Mouse (Mus musculus): ENCODE data around the gene Rassf1. TPM values are rescaled to one million over a fixed set of nuclear protein-coding genes. Genes with fewer than 3 reads are reported as not detected.
A peak's percentile ranks its signal among the peaks of the same experiment; 100 is the strongest.

Gene Rassf1
- polyA plus RNA-seq, 1 experiment from 2014 or later, result 53.2 TPM

- 93% methylated on average over 14 of the region's 14 CpGs for WGBS
- Histone ChIP-seq H3K4me3 (ENCODE audit: low read length) (no peak overlapping the region), H3K9ac (ENCODE audit: low read depth, low read length) (no peak overlapping the region), H3K27ac (ENCODE audit: low read depth, low read length) (no peak overlapping the region), H3K4me2 (replicated peaks; ENCODE audit: low read depth, low read length) (no peak overlapping the region; the same call in 1 of the 2 replicates), H3K36me3 (ENCODE audit: control insufficient read depth, insufficient read depth, low read length) (peaks cover 10% of the 10 kb centered on the region; the same call in 1 of the 2 replicates), H3K27me3 (ENCODE audit: control insufficient read depth, insufficient read depth, low read length) (no peaks in the 10 kb centered on the region), H3K4me1 (ENCODE audit: control insufficient read depth, insufficient read depth, low read length) (peaks cover 34% of the 10 kb centered on the region), H3K9me3 (ENCODE audit: control insufficient read depth, low read length) (no peaks in the 10 kb centered on the region)
- no peak for ATAC-seq (ENCODE audit: low FRiP score, low TSS enrichment)
These were observed 27.9 kb downstream of the Rassf1 start for GRCm38 (mm10) chr9:107579023-107579900.

DNA sequence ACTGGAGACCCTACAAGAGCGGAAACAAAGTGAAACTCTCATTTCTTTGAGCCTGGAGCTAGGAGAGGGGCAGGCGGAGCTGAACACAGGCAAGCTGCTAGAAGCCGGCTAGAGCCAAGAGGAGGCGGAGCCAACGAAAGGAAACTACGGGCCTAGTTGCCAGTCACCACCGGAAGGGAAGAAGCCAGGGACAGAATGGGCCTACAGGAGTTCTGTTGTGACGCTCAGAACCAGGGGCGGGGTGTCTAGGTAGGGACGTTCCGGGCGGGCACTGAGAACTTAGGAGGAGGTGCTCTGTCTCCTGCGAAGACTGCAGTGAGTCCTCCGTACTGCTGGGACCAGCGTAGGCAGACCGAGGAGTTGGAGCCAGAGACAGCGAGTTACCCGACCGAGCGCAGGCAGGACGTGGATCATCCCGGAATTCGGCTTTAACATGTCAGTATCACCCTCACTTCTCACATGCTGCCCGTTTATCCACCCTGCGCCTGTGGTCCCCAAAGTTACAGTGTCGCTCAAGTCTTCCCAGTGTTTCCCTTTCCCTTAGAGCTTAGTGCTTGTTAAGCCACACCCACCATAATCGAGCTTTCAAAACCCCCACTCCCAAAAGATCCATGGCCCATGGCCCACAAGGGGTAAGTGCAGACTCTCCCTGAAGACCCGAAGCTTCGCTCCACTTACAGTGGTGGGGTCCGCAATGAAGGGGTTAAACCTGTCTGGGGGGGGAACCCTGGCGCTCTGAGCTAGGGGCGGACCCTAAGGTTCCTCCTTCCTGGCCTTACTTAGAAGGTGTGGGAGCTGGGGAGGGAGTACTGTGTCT, 29.4 kb downstream of the Rassf1 start, which contains the start of gene Hyal3:
Gene Hyal3 (plus strand): TSS at position 318 of the 817 bp plus-strand sequence.
- WGBS, result under 1% methylated on average over 32 of the region's 32 CpGs
- peak within 1 kb of the TSS; percentile 77 for H3K9ac ChIP-seq (ENCODE audit: low read depth, low read length)
- peak within 1 kb of the TSS; percentile 62 for H3K4me3 ChIP-seq (ENCODE audit: low read length)
- peaks cover 6% of the 10 kb centered on the region; the same call in 1 of the 2 replicates for H3K36me3 ChIP-seq (ENCODE audit: control insufficient read depth, insufficient read depth, low read length)
- peak within 1 kb of the TSS; percentile 91 for H3K27ac ChIP-seq (ENCODE audit: low read depth, low read length)
- peak; percentile 60 for ATAC-seq (ENCODE audit: low FRiP score, low TSS enrichment)
- H3K4me2 ChIP-seq (replicated peaks; ENCODE audit: low read depth, low read length), result peak within 1 kb of the TSS; percentile 79
- H3K9me3 ChIP-seq (ENCODE audit: control insufficient read depth, low read length), result no peaks in the 10 kb centered on the region
- no peaks in the 10 kb centered on the region for H3K27me3 ChIP-seq (ENCODE audit: control insufficient read depth, insufficient read depth, low read length)
- H3K4me1 ChIP-seq (ENCODE audit: control insufficient read depth, insufficient read depth, low read length), result peaks cover 34% of the 10 kb centered on the region

GRCm38 (mm10) chr9:107581584-107581983, 30.2 kb downstream of the Rassf1 start:
- Histone ChIP-seq H3K4me1 (ENCODE audit: control insufficient read depth, insufficient read depth, low read length) (peaks cover 27% of the 10 kb centered on the region), H3K27ac (ENCODE audit: low read depth, low read length) (peak overlapping the region; percentile 91; the same call in 1 of the 2 replicates)
- 71% methylated on average over 4 of the region's 4 CpGs for WGBS

GRCm38 (mm10) chr9:107582509-107583062, 31.2 kb downstream of the Rassf1 start:
- ATAC-seq (ENCODE audit: low FRiP score, low TSS enrichment), result no peak
- Histone ChIP-seq H3K4me3 (ENCODE audit: low read length) (no peak overlapping the region), H3K4me2 (replicated peaks; ENCODE audit: low read depth, low read length) (no peak overlapping the region), H3K27me3 (ENCODE audit: control insufficient read depth, insufficient read depth, low read length) (no peaks in the 10 kb centered on the region), H3K9ac (ENCODE audit: low read depth, low read length) (no peak overlapping the region), H3K4me1 (ENCODE audit: control insufficient read depth, insufficient read depth, low read length) (peaks cover 18% of the 10 kb centered on the region), H3K27ac (ENCODE audit: low read depth, low read length) (no peak overlapping the region), H3K9me3 (ENCODE audit: control insufficient read depth, low read length) (no peaks in the 10 kb centered on the region), H3K36me3 (ENCODE audit: control insufficient read depth, insufficient read depth, low read length) (peaks cover 6% of the 10 kb centered on the region; the same call in 1 of the 2 replicates)
- WGBS, result 93% methylated on average over 7 of the region's 7 CpGs

More at GRCm38 (mm10) chr9:107581584-107581983, 30.2 kb downstream of the Rassf1 start:
- no peak for ATAC-seq (ENCODE audit: low FRiP score, low TSS enrichment)
- peak overlapping the region; percentile 62 for H3K4me3 ChIP-seq (ENCODE audit: low read length)
- no peaks in the 10 kb centered on the region for H3K9me3 ChIP-seq (ENCODE audit: control insufficient read depth, low read length)
- H3K4me2 ChIP-seq (replicated peaks; ENCODE audit: low read depth, low read length), result peak overlapping the region; percentile 79
- H3K36me3 ChIP-seq (ENCODE audit: control insufficient read depth, insufficient read depth, low read length), result peaks cover 6% of the 10 kb centered on the region; the same call in 1 of the 2 replicates
- H3K9ac ChIP-seq (ENCODE audit: low read depth, low read length), result peak overlapping the region; percentile 77; the same call in 1 of the 2 replicates
- no peaks in the 10 kb centered on the region for H3K27me3 ChIP-seq (ENCODE audit: control insufficient read depth, insufficient read depth, low read length)

- Histone ChIP-seq H3K27me3 (ENCODE audit: control insufficient read depth, insufficient read depth, low read length) (no peaks in the 10 kb centered on the region), H3K4me2 (replicated peaks; ENCODE audit: low read depth, low read length) (no peak overlapping the region), H3K9ac (ENCODE audit: low read depth, low read length) (no peak overlapping the region), H3K4me1 (ENCODE audit: control insufficient read depth, insufficient read depth, low read length) (peaks cover 18% of the 10 kb centered on the region), H3K27ac (ENCODE audit: low read depth, low read length) (no peak overlapping the region), H3K36me3 (ENCODE audit: control insufficient read depth, insufficient read depth, low read length) (peaks cover 6% of the 10 kb centered on the region; the same call in 1 of the 2 replicates), H3K9me3 (ENCODE audit: control insufficient read depth, low read length) (no peaks in the 10 kb centered on the region), H3K4me3 (ENCODE audit: low read length) (no peak overlapping the region)
- ATAC-seq (ENCODE audit: low FRiP score, low TSS enrichment), result no peak
- 94% methylated on average over 14 of the region's 14 CpGs for WGBS
These were observed 31.8 kb downstream of the Rassf1 start for GRCm38 (mm10) chr9:107583174-107583573.

GRCm38 (mm10) chr9:107586504-107586903, 35.1 kb downstream of the Rassf1 start:
- Histone ChIP-seq H3K27ac (ENCODE audit: low read depth, low read length) (no peak overlapping the region), H3K4me1 (ENCODE audit: control insufficient read depth, insufficient read depth, low read length) (peaks cover 15% of the 10 kb centered on the region), H3K27me3 (ENCODE audit: control insufficient read depth, insufficient read depth, low read length) (no peaks in the 10 kb centered on the region), H3K9ac (ENCODE audit: low read depth, low read length) (no peak overlapping the region), H3K36me3 (ENCODE audit: control insufficient read depth, insufficient read depth, low read length) (peaks cover 26% of the 10 kb centered on the region), H3K9me3 (ENCODE audit: control insufficient read depth, low read length) (no peaks in the 10 kb centered on the region), H3K4me3 (ENCODE audit: low read length) (no peak overlapping the region), H3K4me2 (replicated peaks; ENCODE audit: low read depth, low read length) (no peak overlapping the region)
- ATAC-seq (ENCODE audit: low FRiP score, low TSS enrichment), result no peak
- WGBS, result 85% methylated on average over 5 of the region's 5 CpGs

DNA sequence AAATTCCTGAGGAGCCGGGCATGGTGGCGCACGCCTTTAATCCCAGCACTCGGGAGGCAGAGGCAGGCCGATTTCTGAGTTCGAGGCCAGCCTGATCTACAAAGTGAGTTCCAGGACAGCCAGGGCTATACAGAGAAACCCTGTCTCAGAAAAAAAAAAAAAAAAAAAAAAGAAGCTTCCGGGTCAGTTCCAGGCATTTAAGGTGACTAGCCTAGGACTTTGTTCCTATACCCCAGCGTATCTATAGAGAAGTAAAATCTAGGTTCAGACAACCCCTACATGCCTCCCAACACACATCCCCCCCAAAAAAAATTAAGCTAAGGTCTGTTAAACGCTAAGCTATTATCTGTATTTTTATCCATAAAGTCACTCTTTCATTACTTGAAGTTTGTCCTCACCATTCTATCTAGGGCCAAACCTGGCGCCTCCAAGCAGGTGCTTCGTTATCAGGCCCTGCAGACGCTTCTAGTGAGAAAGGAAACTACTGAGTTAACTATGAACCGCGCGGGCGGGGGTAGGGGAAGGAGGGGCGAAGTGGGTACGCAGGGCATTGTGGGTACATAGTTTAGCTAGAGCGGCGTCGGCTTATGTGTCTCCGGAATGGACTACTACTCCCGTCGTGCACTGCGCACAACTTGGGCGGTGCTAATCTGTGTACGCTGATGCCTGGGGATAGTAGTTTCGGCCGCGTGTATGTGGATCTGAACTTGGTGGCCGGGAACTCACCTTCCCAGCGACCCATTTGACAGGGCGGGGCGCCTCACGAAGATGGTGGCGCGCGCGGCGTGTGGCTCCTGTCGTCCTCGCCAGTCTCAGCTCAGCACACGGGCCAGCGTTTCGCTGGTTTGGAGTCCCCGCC, 35.8 kb downstream of the Rassf1 start, which contains the start of gene Ifrd2:
Gene Ifrd2 (plus strand): TSS at position 669 of the 859 bp plus-strand sequence.
- H3K27ac ChIP-seq (ENCODE audit: low read depth, low read length), result 0 out of 2 replicates have a peak within 1 kb of the TSS, but pooled peaks have one; percentile 24
- peaks cover 33% of the 10 kb centered on the region for H3K36me3 ChIP-seq (ENCODE audit: control insufficient read depth, insufficient read depth, low read length)
- peaks cover 9% of the 10 kb centered on the region; the same call in 1 of the 2 replicates for H3K4me1 ChIP-seq (ENCODE audit: control insufficient read depth, insufficient read depth, low read length)
- H3K9ac ChIP-seq (ENCODE audit: low read depth, low read length), result peak within 1 kb of the TSS; percentile 79
- WGBS, result 13% methylated on average over 46 of the region's 46 CpGs
- peak; percentile 98 for ATAC-seq (ENCODE audit: low FRiP score, low TSS enrichment)
- H3K4me2 ChIP-seq (replicated peaks; ENCODE audit: low read depth, low read length), result peak within 1 kb of the TSS; percentile 54
- H3K9me3 ChIP-seq (ENCODE audit: control insufficient read depth, low read length), result no peaks in the 10 kb centered on the region
- peak within 1 kb of the TSS; percentile 83 for H3K4me3 ChIP-seq (ENCODE audit: low read length)
- H3K27me3 ChIP-seq (ENCODE audit: control insufficient read depth, insufficient read depth, low read length), result no peaks in the 10 kb centered on the region

All from kidney, embryonic 14.5 days (tissue).